Mouse (Mus musculus) inflammation-experienced regulatory T-cells, adult 6 months (primary cell): Measurements from ENCODE around the gene Aplnr. TPM values are rescaled to one million over a fixed set of nuclear protein-coding genes. Genes with fewer than 3 reads are reported as not detected.

Source experiments
- ATAC-seq: one replicate; pipeline ENCODE4 v1.8.0; 2017
- polyA plus RNA-seq, 3 experiments: library from polyadenylated mRNA; unstranded; fragments of 100-300 nt; shearing (Covaris generic); gene quantifications; one replicate each; pipeline ENCODE4 v1.2.1; 2017

Aplnr gene
- polyA plus RNA-seq, result not detected

GRCm38 (mm10) chr2:85136089-85136488 lies at the start of gene Aplnr:
Gene Aplnr (plus strand): TSS chr2:85136225.
- ATAC-seq, result no peak

GRCm38 (mm10) chr2:85088716-85089646 lies 47.0 kb upstream of the Aplnr start:
- no peak for ATAC-seq

- ATAC-seq, result no peak
These were observed 44.7 kb upstream of the Aplnr start for GRCm38 (mm10) chr2:85091325-85091724.

- ATAC-seq, result no peak
These were observed 42.6 kb upstream of the Aplnr start for GRCm38 (mm10) chr2:85093376-85093775.

- no peak for ATAC-seq
These were observed 40.1 kb upstream of the Aplnr start for GRCm38 (mm10) chr2:85095906-85096305.

GRCm38 (mm10) chr2:85098014-85098413 lies 38.0 kb upstream of the Aplnr start:
- no peak for ATAC-seq

- no peak for ATAC-seq
These were observed 37.1 kb upstream of the Aplnr start for GRCm38 (mm10) chr2:85098824-85099511.

GRCm38 (mm10) chr2:85103201-85103600 lies 32.8 kb upstream of the Aplnr start:
- no peak for ATAC-seq

GRCm38 (mm10) chr2:85105426-85106013 lies 30.5 kb upstream of the Aplnr start:
- no peak for ATAC-seq

GRCm38 (mm10) chr2:85106068-85106790 lies 29.8 kb upstream of the Aplnr start:
- ATAC-seq, result no peak

- ATAC-seq, result no peak
These were observed 29.1 kb upstream of the Aplnr start for GRCm38 (mm10) chr2:85106941-85107340.

- no peak for ATAC-seq
These were observed 25.6 kb upstream of the Aplnr start for GRCm38 (mm10) chr2:85110288-85110875.

GRCm38 (mm10) chr2:85123187-85123868 lies 12.7 kb upstream of the Aplnr start:
- ATAC-seq, result peak; percentile 32

GRCm38 (mm10) chr2:85123869-85124535 lies 12.0 kb upstream of the Aplnr start:
- no peak for ATAC-seq

GRCm38 (mm10) chr2:85129496-85129971 lies 6.5 kb upstream of the Aplnr start:
- ATAC-seq, result no peak

- ATAC-seq, result no peak
These were observed 4.8 kb upstream of the Aplnr start for GRCm38 (mm10) chr2:85131226-85131625.

GRCm38 (mm10) chr2:85131724-85132123 lies 4.3 kb upstream of the Aplnr start:
- no peak for ATAC-seq

GRCm38 (mm10) chr2:85132204-85132603 lies 3.8 kb upstream of the Aplnr start:
- no peak for ATAC-seq

- ATAC-seq, result no peak
These were observed 926 bp upstream of the Aplnr start for GRCm38 (mm10) chr2:85135099-85135498.

- no peak for ATAC-seq
These were observed 951 bp downstream of the Aplnr start for GRCm38 (mm10) chr2:85136831-85137520.
